Mouse (Mus musculus): ENCODE data around the gene Itgb4. TPM values are rescaled to one million over a fixed set of nuclear protein-coding genes. Genes with fewer than 3 reads are reported as not detected.

Gene Itgb4
- polyA plus RNA-seq, 1 experiment from 2014 or later, result 0.83 TPM

- H3K27ac ChIP-seq (replicated peaks; ENCODE audit: low read depth, low read length), result no peak overlapping the region
Observed at GRCm38 (mm10) chr11:116004840-116005700, 30.6 kb downstream of the Itgb4 start.

GRCm38 (mm10) chr11:116005701-116006419, 31.4 kb downstream of the Itgb4 start:
- H3K27ac ChIP-seq (replicated peaks; ENCODE audit: low read depth, low read length), result no peak overlapping the region
- peak overlapping the region; percentile 61; the same call in 1 of the 2 replicates for H3K4me2 ChIP-seq (ENCODE audit: low read depth, low read length)
- H3K4me1 ChIP-seq (ENCODE audit: control insufficient read depth, insufficient read depth, low read length), result peaks cover 2% of the 10 kb centered on the region; the same call in 1 of the 2 replicates
- 60% methylated on average over 9 of the region's 9 CpGs for WGBS
- no peak overlapping the region for H3K9ac ChIP-seq (replicated peaks; ENCODE audit: low read length)
- H3K4me3 ChIP-seq (ENCODE audit: low read depth, low read length), result no peak overlapping the region
- no peaks in the 10 kb centered on the region for H3K9me3 ChIP-seq (replicated peaks; ENCODE audit: control insufficient read depth, low read length)
- H3K36me3 ChIP-seq (replicated peaks; ENCODE audit: control insufficient read depth, insufficient read depth, low read depth, low read length), result no peaks in the 10 kb centered on the region; the same call in 1 of the 2 replicates
- ATAC-seq (replicated peaks; ENCODE audit: insufficient number of reproducible peaks, low FRiP score, low TSS enrichment, low read depth) (0 out of 2 replicates have a peak, but pooled peaks have one; percentile 7), DNase-seq (ENCODE audit: low spot score) (no peak)
- H3K27me3 ChIP-seq (ENCODE audit: control insufficient read depth, insufficient read depth, low read length), result no peaks in the 10 kb centered on the region

More at GRCm38 (mm10) chr11:116004840-116005700, 30.6 kb downstream of the Itgb4 start:
- peak overlapping the region; percentile 51 for H3K9ac ChIP-seq (replicated peaks; ENCODE audit: low read length)
- peak overlapping the region; percentile 61 for H3K4me2 ChIP-seq (ENCODE audit: low read depth, low read length)
- H3K36me3 ChIP-seq (replicated peaks; ENCODE audit: control insufficient read depth, insufficient read depth, low read depth, low read length), result no peaks in the 10 kb centered on the region; the same call in 1 of the 2 replicates
- H3K4me3 ChIP-seq (ENCODE audit: low read depth, low read length), result peak overlapping the region; percentile 33
- ATAC-seq (replicated peaks; ENCODE audit: insufficient number of reproducible peaks, low FRiP score, low TSS enrichment, low read depth), result peak; percentile 45
- peaks cover 2% of the 10 kb centered on the region; the same call in 1 of the 2 replicates for H3K4me1 ChIP-seq (ENCODE audit: control insufficient read depth, insufficient read depth, low read length)
- DNase-seq (ENCODE audit: low spot score), result peak; percentile 83
- 4% methylated on average over 52 of the region's 54 CpGs for WGBS
- no peaks in the 10 kb centered on the region for H3K9me3 ChIP-seq (replicated peaks; ENCODE audit: control insufficient read depth, low read length)
- H3K27me3 ChIP-seq (ENCODE audit: control insufficient read depth, insufficient read depth, low read length), result no peaks in the 10 kb centered on the region

GRCm38 (mm10) chr11:116007095-116007850, 32.8 kb downstream of the Itgb4 start:
- no peaks in the 10 kb centered on the region for H3K27me3 ChIP-seq (ENCODE audit: control insufficient read depth, insufficient read depth, low read length)
- ATAC-seq (replicated peaks; ENCODE audit: insufficient number of reproducible peaks, low FRiP score, low TSS enrichment, low read depth) (no peak), DNase-seq (ENCODE audit: low spot score) (no peak)
- H3K4me3 ChIP-seq (ENCODE audit: low read depth, low read length), result no peak overlapping the region
- no peak overlapping the region for H3K4me2 ChIP-seq (ENCODE audit: low read depth, low read length)
- H3K9me3 ChIP-seq (replicated peaks; ENCODE audit: control insufficient read depth, low read length), result no peaks in the 10 kb centered on the region
- H3K36me3 ChIP-seq (replicated peaks; ENCODE audit: control insufficient read depth, insufficient read depth, low read depth, low read length), result no peaks in the 10 kb centered on the region; the same call in 1 of the 2 replicates
- WGBS, result 87% methylated on average over 28 of the region's 28 CpGs
- H3K4me1 ChIP-seq (ENCODE audit: control insufficient read depth, insufficient read depth, low read length), result peaks cover 6% of the 10 kb centered on the region; the same call in 1 of the 2 replicates
- H3K27ac ChIP-seq (replicated peaks; ENCODE audit: low read depth, low read length), result no peak overlapping the region
- H3K9ac ChIP-seq (replicated peaks; ENCODE audit: low read length), result no peak overlapping the region

GRCm38 (mm10) chr11:116008411-116008810, 33.9 kb downstream of the Itgb4 start:
- Histone ChIP-seq H3K4me3 (ENCODE audit: low read depth, low read length) (no peak overlapping the region), H3K9ac (replicated peaks; ENCODE audit: low read length) (no peak overlapping the region), H3K4me1 (ENCODE audit: control insufficient read depth, insufficient read depth, low read length) (peaks cover 8% of the 10 kb centered on the region), H3K9me3 (replicated peaks; ENCODE audit: control insufficient read depth, low read length) (no peaks in the 10 kb centered on the region), H3K27me3 (ENCODE audit: control insufficient read depth, insufficient read depth, low read length) (no peaks in the 10 kb centered on the region), H3K27ac (replicated peaks; ENCODE audit: low read depth, low read length) (no peak overlapping the region), H3K4me2 (ENCODE audit: low read depth, low read length) (no peak overlapping the region), H3K36me3 (replicated peaks; ENCODE audit: control insufficient read depth, insufficient read depth, low read depth, low read length) (no peaks in the 10 kb centered on the region; the same call in 1 of the 2 replicates)
- ATAC-seq (replicated peaks; ENCODE audit: insufficient number of reproducible peaks, low FRiP score, low TSS enrichment, low read depth) (no peak), DNase-seq (ENCODE audit: low spot score) (no peak)
- WGBS, result 90% methylated on average over 11 of the region's 11 CpGs

- H3K9me3 ChIP-seq (replicated peaks; ENCODE audit: control insufficient read depth, low read length), result no peaks in the 10 kb centered on the region
- H3K4me3 ChIP-seq (ENCODE audit: low read depth, low read length), result no peak overlapping the region
- peaks cover 8% of the 10 kb centered on the region for H3K4me1 ChIP-seq (ENCODE audit: control insufficient read depth, insufficient read depth, low read length)
- no peak for DNase-seq (ENCODE audit: low spot score)
- no peaks in the 10 kb centered on the region; the same call in 1 of the 2 replicates for H3K36me3 ChIP-seq (replicated peaks; ENCODE audit: control insufficient read depth, insufficient read depth, low read depth, low read length)
- ATAC-seq (replicated peaks; ENCODE audit: insufficient number of reproducible peaks, low FRiP score, low TSS enrichment, low read depth), result no peak
- 89% methylated on average over 13 of the region's 13 CpGs for WGBS
- H3K4me2 ChIP-seq (ENCODE audit: low read depth, low read length), result no peak overlapping the region
- H3K27ac ChIP-seq (replicated peaks; ENCODE audit: low read depth, low read length), result no peak overlapping the region
- no peaks in the 10 kb centered on the region for H3K27me3 ChIP-seq (ENCODE audit: control insufficient read depth, insufficient read depth, low read length)
- no peak overlapping the region for H3K9ac ChIP-seq (replicated peaks; ENCODE audit: low read length)
Observed at GRCm38 (mm10) chr11:116008832-116009375, 34.4 kb downstream of the Itgb4 start.

GRCm38 (mm10) chr11:116009661-116010060, 35.2 kb downstream of the Itgb4 start:
- H3K4me3 ChIP-seq (ENCODE audit: low read depth, low read length), result no peak overlapping the region
- 92% methylated on average over 11 of the region's 11 CpGs for WGBS
- H3K27me3 ChIP-seq (ENCODE audit: control insufficient read depth, insufficient read depth, low read length), result no peaks in the 10 kb centered on the region
- no peak overlapping the region for H3K27ac ChIP-seq (replicated peaks; ENCODE audit: low read depth, low read length)
- no peak overlapping the region for H3K9ac ChIP-seq (replicated peaks; ENCODE audit: low read length)
- no peaks in the 10 kb centered on the region; the same call in 1 of the 2 replicates for H3K36me3 ChIP-seq (replicated peaks; ENCODE audit: control insufficient read depth, insufficient read depth, low read depth, low read length)
- H3K9me3 ChIP-seq (replicated peaks; ENCODE audit: control insufficient read depth, low read length), result no peaks in the 10 kb centered on the region
- no peak for ATAC-seq (replicated peaks; ENCODE audit: insufficient number of reproducible peaks, low FRiP score, low TSS enrichment, low read depth)
- no peak overlapping the region for H3K4me2 ChIP-seq (ENCODE audit: low read depth, low read length)
- DNase-seq (ENCODE audit: low spot score), result no peak
- H3K4me1 ChIP-seq (ENCODE audit: control insufficient read depth, insufficient read depth, low read length), result peaks cover 8% of the 10 kb centered on the region

- 89% methylated on average over 8 of the region's 8 CpGs for WGBS
- no peaks in the 10 kb centered on the region; the same call in 1 of the 2 replicates for H3K36me3 ChIP-seq (replicated peaks; ENCODE audit: control insufficient read depth, insufficient read depth, low read depth, low read length)
- H3K9me3 ChIP-seq (replicated peaks; ENCODE audit: control insufficient read depth, low read length), result no peaks in the 10 kb centered on the region
- no peak overlapping the region for H3K4me3 ChIP-seq (ENCODE audit: low read depth, low read length)
- H3K27me3 ChIP-seq (ENCODE audit: control insufficient read depth, insufficient read depth, low read length), result no peaks in the 10 kb centered on the region
- no peak overlapping the region for H3K4me2 ChIP-seq (ENCODE audit: low read depth, low read length)
- DNase-seq (ENCODE audit: low spot score) (no peak), ATAC-seq (replicated peaks; ENCODE audit: insufficient number of reproducible peaks, low FRiP score, low TSS enrichment, low read depth) (no peak)
- H3K9ac ChIP-seq (replicated peaks; ENCODE audit: low read length), result no peak overlapping the region
- no peak overlapping the region for H3K27ac ChIP-seq (replicated peaks; ENCODE audit: low read depth, low read length)
- H3K4me1 ChIP-seq (ENCODE audit: control insufficient read depth, insufficient read depth, low read length), result peaks cover 6% of the 10 kb centered on the region
Observed at GRCm38 (mm10) chr11:116010146-116010545, 35.6 kb downstream of the Itgb4 start.

Data from embryonic facial prominence, embryonic 11.5 days (tissue).